Mouse (Mus musculus): ENCODE measurements around the gene Hspa8. TPM values are rescaled to one million over a fixed set of nuclear protein-coding genes. Genes with fewer than 3 reads are reported as not detected.

The Hspa8 gene
- polyA plus RNA-seq, 1 experiment from 2014 or later = 2,885 TPM

GRCm38 (mm10) chr9:40825601-40826000 is 24.8 kb downstream of the Hspa8 start:
- Histone ChIP-seq H3K27ac (no peak overlapping the region), H3K36me3 (replicated peaks; ENCODE audit: control insufficient read depth, insufficient read depth) (no peaks in the 10 kb centered on the region), H3K4me1 (replicated peaks; ENCODE audit: control insufficient read depth, insufficient read depth, low read length) (peaks cover 17% of the 10 kb centered on the region), H3K9ac (no peak overlapping the region), H3K4me2 (replicated peaks) (no peak overlapping the region), H3K4me3 (replicated peaks; ENCODE audit: low read length) (no peak overlapping the region), H3K27me3 (ENCODE audit: control insufficient read depth, insufficient read depth, low read length) (no peaks in the 10 kb centered on the region), H3K9me3 (ENCODE audit: control insufficient read depth, low read length) (no peaks in the 10 kb centered on the region)
- 54% methylated on average over 6 of the region's 6 CpGs for WGBS
- DNase-seq (ENCODE audit: low spot score) (no peak), ATAC-seq (ENCODE audit: low FRiP score) (no peak)

- DNase-seq (ENCODE audit: low spot score) = no peak
- no peaks in the 10 kb centered on the region for H3K36me3 ChIP-seq (replicated peaks; ENCODE audit: control insufficient read depth, insufficient read depth)
- H3K9me3 ChIP-seq (ENCODE audit: control insufficient read depth, low read length) = no peaks in the 10 kb centered on the region
Measured at GRCm38 (mm10) chr9:40827366-40827765, 26.6 kb downstream of the Hspa8 start.

DNA sequence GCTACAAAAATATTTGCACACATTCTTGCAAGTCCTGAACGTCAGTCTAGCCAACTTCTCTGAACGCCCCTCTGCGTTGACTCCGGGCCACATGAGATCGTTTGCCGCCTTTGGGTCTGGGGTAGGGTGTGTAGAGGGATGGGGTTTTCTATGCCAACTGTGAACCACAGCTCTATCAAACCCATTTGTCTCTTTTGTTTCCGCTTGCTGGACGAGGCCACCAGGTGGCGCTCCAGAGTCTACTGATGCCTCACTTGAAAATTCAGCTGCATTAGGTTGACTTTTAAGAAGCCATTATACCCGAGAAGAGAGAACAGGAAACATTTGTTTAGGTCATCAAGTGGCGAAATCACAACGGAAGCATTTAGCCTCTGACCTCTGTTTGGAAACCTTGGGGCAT is 33.8 kb downstream of the Hspa8 start:
- Histone ChIP-seq H3K4me2 (replicated peaks) (no peak overlapping the region), H3K27ac (no peak overlapping the region), H3K4me3 (replicated peaks; ENCODE audit: low read length) (no peak overlapping the region), H3K27me3 (ENCODE audit: control insufficient read depth, insufficient read depth, low read length) (no peaks in the 10 kb centered on the region), H3K4me1 (replicated peaks; ENCODE audit: control insufficient read depth, insufficient read depth, low read length) (no peaks in the 10 kb centered on the region), H3K9ac (no peak overlapping the region), H3K36me3 (replicated peaks; ENCODE audit: control insufficient read depth, insufficient read depth) (no peaks in the 10 kb centered on the region), H3K9me3 (ENCODE audit: control insufficient read depth, low read length) (no peaks in the 10 kb centered on the region)
- 8% methylated on average over 12 of the region's 12 CpGs for WGBS
- DNase-seq (ENCODE audit: low spot score) (peak; percentile 96), ATAC-seq (ENCODE audit: low FRiP score) (no peak)

More at GRCm38 (mm10) chr9:40827366-40827765, 26.6 kb downstream of the Hspa8 start:
- WGBS = 83% methylated on average over 4 of the region's 4 CpGs
- H3K27me3 ChIP-seq (ENCODE audit: control insufficient read depth, insufficient read depth, low read length) = no peaks in the 10 kb centered on the region
- no peak for ATAC-seq (ENCODE audit: low FRiP score)
- peaks cover 3% of the 10 kb centered on the region; the same call in 1 of the 2 replicates for H3K4me1 ChIP-seq (replicated peaks; ENCODE audit: control insufficient read depth, insufficient read depth, low read length)
- no peak overlapping the region for H3K4me2 ChIP-seq (replicated peaks)
- no peak overlapping the region for H3K4me3 ChIP-seq (replicated peaks; ENCODE audit: low read length)
- H3K9ac ChIP-seq = no peak overlapping the region
- no peak overlapping the region for H3K27ac ChIP-seq

DNA sequence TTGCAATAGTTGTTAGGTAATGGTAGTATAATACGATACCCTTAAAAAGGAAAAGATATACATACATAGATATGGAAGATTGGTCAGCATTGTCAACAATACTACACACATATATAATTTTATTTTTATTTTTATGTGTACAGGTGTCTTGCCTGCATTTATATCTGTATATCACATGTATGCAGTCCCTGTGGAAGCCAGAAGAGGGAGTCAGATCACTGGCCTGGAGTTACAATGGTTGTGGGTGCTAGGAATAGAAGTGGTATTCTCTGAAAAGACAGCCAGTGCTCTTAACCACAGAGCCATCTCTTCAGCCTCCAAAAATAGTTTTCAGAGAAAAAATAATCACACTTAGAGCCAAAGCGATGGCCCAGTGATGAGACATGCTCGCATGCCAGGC is 35.9 kb downstream of the Hspa8 start:
- 86% methylated on average over 3 of the region's 3 CpGs for WGBS
- DNase-seq (ENCODE audit: low spot score) (no peak), ATAC-seq (ENCODE audit: low FRiP score) (no peak)
- Histone ChIP-seq H3K4me3 (replicated peaks; ENCODE audit: low read length) (no peak overlapping the region), H3K27ac (no peak overlapping the region), H3K9me3 (ENCODE audit: control insufficient read depth, low read length) (no peaks in the 10 kb centered on the region), H3K9ac (no peak overlapping the region), H3K36me3 (replicated peaks; ENCODE audit: control insufficient read depth, insufficient read depth) (no peaks in the 10 kb centered on the region), H3K4me2 (replicated peaks) (no peak overlapping the region), H3K27me3 (ENCODE audit: control insufficient read depth, insufficient read depth, low read length) (no peaks in the 10 kb centered on the region), H3K4me1 (replicated peaks; ENCODE audit: control insufficient read depth, insufficient read depth, low read length) (no peaks in the 10 kb centered on the region)

- DNase-seq (ENCODE audit: low spot score) = no peak
- Histone ChIP-seq H3K9me3 (ENCODE audit: control insufficient read depth, low read length) (no peaks in the 10 kb centered on the region), H3K27ac (no peak overlapping the region), H3K4me3 (replicated peaks; ENCODE audit: low read length) (no peak overlapping the region), H3K27me3 (ENCODE audit: control insufficient read depth, insufficient read depth, low read length) (no peaks in the 10 kb centered on the region), H3K4me2 (replicated peaks) (no peak overlapping the region), H3K4me1 (replicated peaks; ENCODE audit: control insufficient read depth, insufficient read depth, low read length) (no peaks in the 10 kb centered on the region), H3K36me3 (replicated peaks; ENCODE audit: control insufficient read depth, insufficient read depth) (no peaks in the 10 kb centered on the region), H3K9ac (no peak overlapping the region)
- no peak for ATAC-seq (ENCODE audit: low FRiP score)
- WGBS = 89% methylated on average over 3 of the region's 3 CpGs
Measured at GRCm38 (mm10) chr9:40839662-40840061, 38.9 kb downstream of the Hspa8 start.

DNA sequence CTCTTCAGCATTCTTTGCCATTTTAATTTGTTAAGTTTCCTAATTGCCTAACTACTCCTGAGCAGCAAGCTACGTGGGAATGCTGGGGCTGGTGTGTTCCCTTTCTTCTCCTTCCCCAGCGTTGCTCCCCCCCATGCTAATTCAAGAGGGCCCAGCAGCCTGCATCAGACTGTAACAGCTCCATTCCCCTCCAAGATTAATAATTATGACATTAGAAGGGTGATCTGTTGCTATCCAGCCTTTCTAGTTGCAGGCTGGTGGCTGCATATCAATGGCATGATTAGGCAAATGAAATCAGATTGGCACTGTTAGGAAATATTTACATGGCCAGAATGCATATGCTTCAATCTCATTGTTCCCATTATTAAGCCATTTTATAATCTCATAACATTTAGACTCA is 50.7 kb downstream of the Hspa8 start:
- no peak overlapping the region for H3K27ac ChIP-seq
- no peaks in the 10 kb centered on the region for H3K9me3 ChIP-seq (ENCODE audit: control insufficient read depth, low read length)
- H3K4me3 ChIP-seq (replicated peaks; ENCODE audit: low read length) = no peak overlapping the region
- no peak overlapping the region for H3K9ac ChIP-seq
- ATAC-seq (ENCODE audit: low FRiP score) (no peak), DNase-seq (ENCODE audit: low spot score) (no peak)
- no peak overlapping the region for H3K4me2 ChIP-seq (replicated peaks)
- peaks cover 22% of the 10 kb centered on the region; the same call in 1 of the 2 replicates for H3K27me3 ChIP-seq (ENCODE audit: control insufficient read depth, insufficient read depth, low read length)
- 32% methylated on average over 2 of the region's 2 CpGs for WGBS
- no peaks in the 10 kb centered on the region for H3K36me3 ChIP-seq (replicated peaks; ENCODE audit: control insufficient read depth, insufficient read depth)
- H3K4me1 ChIP-seq (replicated peaks; ENCODE audit: control insufficient read depth, insufficient read depth, low read length) = peaks cover 8% of the 10 kb centered on the region; the same call in 1 of the 2 replicates

- WGBS = 5% methylated on average over 21 of the region's 21 CpGs
- ATAC-seq (ENCODE audit: low FRiP score) (peak; percentile 69; the same call in 1 of the 2 replicates), DNase-seq (ENCODE audit: low spot score) (no peak)
- peak overlapping the region; percentile 59; the same call in 1 of the 2 replicates for H3K27ac ChIP-seq
- 0 out of 2 replicates have a peak, but pooled peaks cover 4% of the 10 kb centered on the region for H3K4me1 ChIP-seq (replicated peaks; ENCODE audit: control insufficient read depth, insufficient read depth, low read length)
- no peaks in the 10 kb centered on the region for H3K9me3 ChIP-seq (ENCODE audit: control insufficient read depth, low read length)
- peak overlapping the region; percentile 46 for H3K9ac ChIP-seq
- H3K36me3 ChIP-seq (replicated peaks; ENCODE audit: control insufficient read depth, insufficient read depth) = no peaks in the 10 kb centered on the region
- H3K4me2 ChIP-seq (replicated peaks) = peak overlapping the region; percentile 59
- H3K4me3 ChIP-seq (replicated peaks; ENCODE audit: low read length) = peak overlapping the region; percentile 27
- peaks cover 59% of the 10 kb centered on the region for H3K27me3 ChIP-seq (ENCODE audit: control insufficient read depth, insufficient read depth, low read length)
Measured at GRCm38 (mm10) chr9:40858461-40859160, 57.8 kb downstream of the Hspa8 start.

GRCm38 (mm10) chr9:40859196-40859595 is 58.4 kb downstream of the Hspa8 start:
- Histone ChIP-seq H3K4me2 (replicated peaks) (peak overlapping the region; percentile 59), H3K9ac (no peak overlapping the region), H3K9me3 (ENCODE audit: control insufficient read depth, low read length) (no peaks in the 10 kb centered on the region), H3K27ac (no peak overlapping the region; the same call in 1 of the 2 replicates), H3K4me3 (replicated peaks; ENCODE audit: low read length) (peak overlapping the region; percentile 27), H3K27me3 (ENCODE audit: control insufficient read depth, insufficient read depth, low read length) (peaks cover 56% of the 10 kb centered on the region), H3K36me3 (replicated peaks; ENCODE audit: control insufficient read depth, insufficient read depth) (no peaks in the 10 kb centered on the region), H3K4me1 (replicated peaks; ENCODE audit: control insufficient read depth, insufficient read depth, low read length) (0 out of 2 replicates have a peak, but pooled peaks cover 4% of the 10 kb centered on the region)
- 2% methylated on average over 9 of the region's 9 CpGs for WGBS
- ATAC-seq (ENCODE audit: low FRiP score) (no peak), DNase-seq (ENCODE audit: low spot score) (no peak)
